Comparison of ENCODE assay signal across 12 mouse cellular contexts in genomic region chr5:29250795-29251495, GRCm38 (mm10). TPM values are rescaled to one million over a fixed set of nuclear protein-coding genes. Genes with fewer than 3 reads are reported as not detected.
DNase-seq lines count a peak whose midpoint lies in the region; ATAC-seq lines count a peak whose summit lies in the region.
"Had no signal": no experiment of that assay in that cellular context is flagged by ENCODE, and none has a peak within 500 bp of the region (broad histone marks: within the 10 kb centered on the region; RNA-seq: fewer than 3 reads in every experiment).

No protein-coding gene starts in this region.

- DNase-seq in hindbrain, embryonic 11.5 days (ENCODE audit: low spot score) = no peak
- peak; percentile 30 for DNase-seq in embryo, embryonic 11 days
- peak; percentile 28 for DNase-seq in midbrain, embryonic 10.5 days (ENCODE audit: low spot score)
- peak; percentile 29 for DNase-seq in retina, embryonic 14.5 days (ENCODE audit: low spot score)
- DNase-seq in layer of hippocampus, adult 11-12 months (ENCODE audit: low spot score) = no peak
- DNase-seq: cerebellum, postnatal 14 days; heart, adult 18-20 months; liver, embryonic 13.5 days; lung, postnatal 4 days; thymus, adult 2 months had no signal

- no peaks in the 10 kb centered on the region for H3K27me3 ChIP-seq in hindbrain, embryonic 13.5 days
- H3K27me3 ChIP-seq in hindbrain, embryonic 11.5 days (ENCODE audit: control insufficient read depth, insufficient read depth, low read length) = no peaks in the 10 kb centered on the region
- no peaks in the 10 kb centered on the region for H3K27me3 ChIP-seq in midbrain, embryonic 10.5 days (ENCODE audit: low read depth, poor library complexity, severe bottlenecking)
- H3K27me3 ChIP-seq: liver, embryonic 13.5 days had no signal

- H3K4me2 ChIP-seq in hindbrain, embryonic 13.5 days = no peak overlapping the region
- H3K4me2 ChIP-seq in hindbrain, embryonic 11.5 days (replicated peaks; ENCODE audit: low read depth, low read length) = no peak overlapping the region
- H3K4me2 ChIP-seq: liver, embryonic 13.5 days had no signal

- no peak overlapping the region for H3K9ac ChIP-seq in hindbrain, embryonic 13.5 days
- no peak overlapping the region for H3K9ac ChIP-seq in hindbrain, embryonic 11.5 days (ENCODE audit: low read depth, low read length)
- H3K9ac ChIP-seq: liver, embryonic 13.5 days had no signal

- no peak overlapping the region for H3K27ac ChIP-seq in hindbrain, embryonic 13.5 days
- no peak overlapping the region for H3K27ac ChIP-seq in hindbrain, embryonic 11.5 days (ENCODE audit: low read depth, low read length)
- peak overlapping the region; percentile 43 for H3K27ac ChIP-seq in midbrain, embryonic 10.5 days (replicated peaks)
- H3K27ac ChIP-seq: liver, embryonic 13.5 days had no signal

- H3K9me3 ChIP-seq in hindbrain, embryonic 13.5 days = no peaks in the 10 kb centered on the region
- no peaks in the 10 kb centered on the region for H3K9me3 ChIP-seq in hindbrain, embryonic 11.5 days (ENCODE audit: control insufficient read depth, low read length)
- no peaks in the 10 kb centered on the region for H3K9me3 ChIP-seq in midbrain, embryonic 10.5 days (replicated peaks)
- H3K9me3 ChIP-seq: liver, embryonic 13.5 days had no signal

- ATAC-seq in hindbrain, embryonic 13.5 days (ENCODE audit: low FRiP score) = peak; percentile 76; the same call in 1 of the 2 replicates
- ATAC-seq in hindbrain, embryonic 11.5 days (ENCODE audit: low FRiP score) = no peak
- no peak for ATAC-seq in activated CD4-positive, CD25-positive, alpha-beta regulatory T cell, adult 4 months

- H3K36me3 ChIP-seq in hindbrain, embryonic 13.5 days = peaks cover 7% of the 10 kb centered on the region; the same call in 1 of the 2 replicates
- H3K36me3 ChIP-seq in hindbrain, embryonic 11.5 days (ENCODE audit: control insufficient read depth, insufficient read depth, low read length) = no peaks in the 10 kb centered on the region
- H3K36me3 ChIP-seq in midbrain, embryonic 10.5 days = no peaks in the 10 kb centered on the region
- H3K36me3 ChIP-seq: liver, embryonic 13.5 days had no signal

- H3K4me1 ChIP-seq in hindbrain, embryonic 13.5 days (replicated peaks) = peaks cover 12% of the 10 kb centered on the region
- no peaks in the 10 kb centered on the region for H3K4me1 ChIP-seq in hindbrain, embryonic 11.5 days (replicated peaks; ENCODE audit: control insufficient read depth, insufficient read depth, low read length)
- peaks cover 53% of the 10 kb centered on the region for H3K4me1 ChIP-seq in midbrain, embryonic 10.5 days
- H3K4me1 ChIP-seq: liver, embryonic 13.5 days had no signal

- 21% methylated on average over 8 of the region's 8 CpGs for WGBS in hindbrain, embryonic 13.5 days
- 39% methylated on average over 8 of the region's 8 CpGs for WGBS in hindbrain, embryonic 11.5 days
- WGBS in midbrain, embryonic 10.5 days = 26% methylated on average over 8 of the region's 8 CpGs

- no peak overlapping the region for H3K4me3 ChIP-seq in hindbrain, embryonic 13.5 days
- H3K4me3 ChIP-seq in hindbrain, embryonic 11.5 days (ENCODE audit: low read depth, low read length) = no peak overlapping the region
- no peak overlapping the region for H3K4me3 ChIP-seq in midbrain, embryonic 10.5 days
- H3K4me3 ChIP-seq: liver, embryonic 13.5 days had no signal

RNA-seq across cellular contexts. Expression of gene Rnf32, which starts 55.2 kb away (rescaled TPM):
- polyA plus RNA-seq in hindbrain, embryonic 13.5 days (2015; fragmentation: Nextera tagmentation; extraction: Ambion mirVana) = 12.2 and 13.9 TPM in 2 replicates
- 9.7 and 10.2 TPM in 2 replicates for polyA plus RNA-seq in hindbrain, embryonic 11.5 days (2014; fragmentation: Nextera tagmentation; extraction: Ambion mirVana)
- 7.0 and 8.4 TPM in 2 replicates for polyA plus RNA-seq in midbrain, embryonic 10.5 days (2016; fragmentation: Nextera tagmentation; extraction: Ambion mirVana)
- polyA plus RNA-seq in activated CD4-positive, CD25-positive, alpha-beta regulatory T cell, adult 4 months (2017; shearing (Covaris generic)) = under 1 TPM; 0.50 to 0.94 TPM

Comparison
In these comparisons a context has a peak if more than half of its experiments do, and no peak if none do; other contexts are left out.
1. DNase-seq: peak in embryo, embryonic 11 days (single experiment), midbrain, embryonic 10.5 days (single experiment) and retina, embryonic 14.5 days (single experiment); none in hindbrain, embryonic 11.5 days (single experiment) and layer of hippocampus, adult 11-12 months (single experiment).